24 mouse cellular contexts compared by ENCODE assay signal in genomic region chr2:127324456-127324855, GRCm38 (mm10). TPM values are rescaled to one million over a fixed set of nuclear protein-coding genes. Genes with fewer than 3 reads are reported as not detected.
DNase-seq lines count a peak whose midpoint lies in the region; ATAC-seq and TF ChIP-seq lines count a peak whose summit lies in the region.
"Had no signal": no experiment of that assay in that cellular context is flagged by ENCODE, and none has a peak within 500 bp of the region (broad histone marks: within the 10 kb centered on the region; RNA-seq: fewer than 3 reads in every experiment).

No protein-coding gene starts in this region.

- 35% methylated on average over 7 of the region's 7 CpGs for WGBS in kidney, embryonic 16.5 days
- 84% methylated on average over 7 of the region's 7 CpGs for WGBS in forebrain, embryonic 16.5 days

- no peak overlapping the region for H3K27ac ChIP-seq in gastrocnemius, adult 2 months
- H3K27ac ChIP-seq in kidney, embryonic 16.5 days (ENCODE audit: low read length): no peak overlapping the region
- no peak overlapping the region for H3K27ac ChIP-seq in forebrain, embryonic 16.5 days (ENCODE audit: low read length)
- H3K27ac ChIP-seq: embryonic facial prominence, embryonic 10.5 days; forebrain, embryonic 13.5 days; hindbrain, embryonic 12.5 days; intestine, embryonic 15.5 days had no signal

- no peaks in the 10 kb centered on the region for H3K36me3 ChIP-seq in kidney, embryonic 16.5 days (ENCODE audit: insufficient read depth, low read length)
- no peaks in the 10 kb centered on the region for H3K36me3 ChIP-seq in forebrain, embryonic 16.5 days (ENCODE audit: control insufficient read depth, insufficient read depth)
- H3K36me3 ChIP-seq: embryonic facial prominence, embryonic 10.5 days; hindbrain, embryonic 12.5 days; intestine, embryonic 15.5 days had no signal

- H3K27me3 ChIP-seq in kidney, embryonic 16.5 days (ENCODE audit: insufficient read depth, low read length): no peaks in the 10 kb centered on the region
- no peaks in the 10 kb centered on the region for H3K27me3 ChIP-seq in forebrain, embryonic 16.5 days (replicated peaks; ENCODE audit: control insufficient read depth, insufficient read depth, low read length)
- H3K27me3 ChIP-seq: forebrain, embryonic 13.5 days; hindbrain, embryonic 12.5 days; intestine, embryonic 15.5 days had no signal

- intact Hi-C loops in gastrocnemius, adult 2 months (cut with DNase I): no loop called here

- no peak for TF ChIP-seq CTCF in gastrocnemius, adult 2 months (IDR thresholded peaks at IDR 0.05)

- no peak overlapping the region for H3K4me3 ChIP-seq in gastrocnemius, adult 2 months
- H3K4me3 ChIP-seq in kidney, embryonic 16.5 days (ENCODE audit: low read length): no peak overlapping the region
- no peak overlapping the region for H3K4me3 ChIP-seq in forebrain, embryonic 16.5 days (replicated peaks; ENCODE audit: low read length)
- H3K4me3 ChIP-seq: embryonic facial prominence, embryonic 10.5 days; forebrain, embryonic 13.5 days; hindbrain, embryonic 12.5 days; intestine, embryonic 15.5 days had no signal

- no peak overlapping the region for H3K9ac ChIP-seq in kidney, embryonic 16.5 days (replicated peaks; ENCODE audit: low read length)
- no peak overlapping the region for H3K9ac ChIP-seq in forebrain, embryonic 16.5 days (replicated peaks; ENCODE audit: low read depth, low read length)
- H3K9ac ChIP-seq: forebrain, embryonic 13.5 days; hindbrain, embryonic 12.5 days; intestine, embryonic 15.5 days had no signal

- no peaks in the 10 kb centered on the region for H3K9me3 ChIP-seq in kidney, embryonic 16.5 days (ENCODE audit: low read length)
- no peaks in the 10 kb centered on the region for H3K9me3 ChIP-seq in forebrain, embryonic 16.5 days (ENCODE audit: control insufficient read depth, low read length)
- H3K9me3 ChIP-seq: embryonic facial prominence, embryonic 10.5 days; forebrain, embryonic 13.5 days; hindbrain, embryonic 12.5 days; intestine, embryonic 15.5 days had no signal

- H3K4me1 ChIP-seq in kidney, embryonic 16.5 days (ENCODE audit: insufficient read depth, low read length): peaks cover 10% of the 10 kb centered on the region
- H3K4me1 ChIP-seq in forebrain, embryonic 16.5 days (replicated peaks; ENCODE audit: control insufficient read depth, insufficient read depth, low read length): no peaks in the 10 kb centered on the region
- H3K4me1 ChIP-seq: forebrain, embryonic 13.5 days; hindbrain, embryonic 12.5 days; intestine, embryonic 15.5 days had no signal

- DNase-seq in gastrocnemius, adult 2 months: peak; percentile 3
- DNase-seq in gastrocnemius, postnatal 10 days: no peak
- peak; percentile 19 for DNase-seq in thymus, postnatal 0 days (ENCODE audit: low spot score)
- no peak for DNase-seq in thymus, adult 18-20 months
- peak; percentile 67 for DNase-seq in naive thymus-derived CD4-positive, alpha-beta T cell, adult 2 months (ENCODE audit: low read depth)
- DNase-seq: adrenal gland, adult 2 months; adrenal gland, postnatal 25 days; B cell, adult 2 months; cerebellum, adult 2 months; cerebellum, postnatal 10 days; gastrocnemius, postnatal 14 days; heart, postnatal 10 days; heart, postnatal 4 days had no signal

- ATAC-seq in activated CD4-positive, CD25-positive, alpha-beta regulatory T cell, adult 4 months: peak; percentile 51
- ATAC-seq in kidney, embryonic 16.5 days (ENCODE audit: low FRiP score, low TSS enrichment): no peak
- no peak for ATAC-seq in forebrain, embryonic 16.5 days
- ATAC-seq: forebrain, embryonic 13.5 days; hindbrain, embryonic 16.5 days; intestine, embryonic 15.5 days had no signal

- no peak overlapping the region for H3K4me2 ChIP-seq in kidney, embryonic 16.5 days (replicated peaks; ENCODE audit: low read depth, low read length)
- H3K4me2 ChIP-seq in forebrain, embryonic 16.5 days (ENCODE audit: low read length): no peak overlapping the region
- H3K4me2 ChIP-seq: forebrain, embryonic 13.5 days; hindbrain, embryonic 12.5 days; intestine, embryonic 15.5 days had no signal

RNA-seq across cellular contexts. Expression of gene Dusp2, which starts 11.5 kb away (rescaled TPM):
- 1 to 10 TPM in 1 of 2 experiments, under 1 TPM in 1; 0.59 to 1.2 TPM for total RNA-seq in gastrocnemius, adult 2 months (2021)
- total RNA-seq in gastrocnemius, postnatal 10 days (2021): 1 to 10 TPM; 2.6 TPM
- polyA plus RNA-seq in thymus, postnatal 0 days (2015; fragmentation: Nextera tagmentation; extraction: Ambion mirVana): 145 and 188 TPM in 2 replicates
- polyA plus RNA-seq in activated CD4-positive, CD25-positive, alpha-beta regulatory T cell, adult 4 months (2017; shearing (Covaris generic)): 10 to 100 TPM; 18.6 to 38.6 TPM
- polyA plus RNA-seq in kidney, embryonic 16.5 days (2015; fragmentation: Nextera tagmentation; extraction: Ambion mirVana): 7.8 and 8.3 TPM in 2 replicates
- 6.6 and 7.7 TPM in 2 replicates for polyA plus RNA-seq in forebrain, embryonic 16.5 days (2015; fragmentation: Nextera tagmentation; extraction: Ambion mirVana)

RNA-seq across cellular contexts. Expression of gene Astl, which starts 14.0 kb away (rescaled TPM):
- under 1 TPM in 1 of 2 experiments, not detected in 1; 0.25 TPM for total RNA-seq in gastrocnemius, adult 2 months (2021)
- under 1 TPM in 1 of 2 experiments, not detected in 1; 0.16 TPM for total RNA-seq in gastrocnemius, postnatal 10 days (2021)
- polyA plus RNA-seq in thymus, postnatal 0 days (2015; fragmentation: Nextera tagmentation; extraction: Ambion mirVana): 0.14 and 0.39 TPM in 2 replicates
- under 1 TPM; 0.28 to 0.37 TPM for polyA plus RNA-seq in activated CD4-positive, CD25-positive, alpha-beta regulatory T cell, adult 4 months (2017; shearing (Covaris generic))
- polyA plus RNA-seq in kidney, embryonic 16.5 days (2015; fragmentation: Nextera tagmentation; extraction: Ambion mirVana): not detected in 2 replicates
- not detected in 2 replicates for polyA plus RNA-seq in forebrain, embryonic 16.5 days (2015; fragmentation: Nextera tagmentation; extraction: Ambion mirVana)
- total RNA-seq: adrenal gland, adult 2 months; adrenal gland, postnatal 25 days; ES-E14; gastrocnemius, postnatal 14 days; heart, postnatal 10 days; heart, postnatal 4 days had no signal
- polyA plus RNA-seq: adrenal gland, adult 2 months; cerebellum, adult 2 months; forebrain, embryonic 13.5 days; gonadal fat pad, adult 2 months; heart, embryonic 14.5 days; hindbrain, embryonic 12.5 days; hindbrain, embryonic 16.5 days; intestine, embryonic 15.5 days had no signal

RNA-seq across cellular contexts. Expression of gene Adra2b, which starts 38.6 kb away (rescaled TPM):
- total RNA-seq in gastrocnemius, adult 2 months (2021): under 1 TPM; 0.39 to 0.69 TPM
- total RNA-seq in gastrocnemius, postnatal 10 days (2021): 1 to 10 TPM; 1.4 to 1.8 TPM
- 0.47 and 0.50 TPM in 2 replicates for polyA plus RNA-seq in thymus, postnatal 0 days (2015; fragmentation: Nextera tagmentation; extraction: Ambion mirVana)
- not detected for polyA plus RNA-seq in activated CD4-positive, CD25-positive, alpha-beta regulatory T cell, adult 4 months (2017; shearing (Covaris generic))
- 7.2 and 7.8 TPM in 2 replicates for polyA plus RNA-seq in kidney, embryonic 16.5 days (2015; fragmentation: Nextera tagmentation; extraction: Ambion mirVana)
- polyA plus RNA-seq in forebrain, embryonic 16.5 days (2015; fragmentation: Nextera tagmentation; extraction: Ambion mirVana): 0.62 and 0.68 TPM in 2 replicates

RNA-seq across cellular contexts. Expression of gene Stard7, which starts 54.4 kb away (rescaled TPM):
- total RNA-seq in gastrocnemius, adult 2 months (2021): 100 to 1,000 TPM in 1 of 2 experiments, 10 to 100 TPM in 1; 88.9 to 152 TPM
- total RNA-seq in gastrocnemius, postnatal 10 days (2021): 100 to 1,000 TPM in 1 of 2 experiments, 10 to 100 TPM in 1; 98.8 to 104 TPM
- polyA plus RNA-seq in thymus, postnatal 0 days (2015; fragmentation: Nextera tagmentation; extraction: Ambion mirVana): 56.7 and 61.8 TPM in 2 replicates
- 10 to 100 TPM; 23.4 to 27.2 TPM for polyA plus RNA-seq in activated CD4-positive, CD25-positive, alpha-beta regulatory T cell, adult 4 months (2017; shearing (Covaris generic))
- polyA plus RNA-seq in kidney, embryonic 16.5 days (2015; fragmentation: Nextera tagmentation; extraction: Ambion mirVana): 76.1 and 84.9 TPM in 2 replicates
- polyA plus RNA-seq in forebrain, embryonic 16.5 days (2015; fragmentation: Nextera tagmentation; extraction: Ambion mirVana): 98.3 and 106 TPM in 2 replicates

Comparison
In these comparisons a context has a peak if more than half of its experiments do, and no peak if none do; other contexts are left out.
1. DNase-seq: peak in gastrocnemius, adult 2 months (single experiment), thymus, postnatal 0 days (single experiment) and naive thymus-derived CD4-positive, alpha-beta T cell, adult 2 months (single experiment); none in gastrocnemius, postnatal 10 days (single experiment) and thymus, adult 18-20 months (0 of 2).